Mouse (Mus musculus) heart, postnatal 36 days (tissue): ENCODE results near the gene Vmn2r88. TPM values are rescaled to one million over a fixed set of nuclear protein-coding genes. Genes with fewer than 3 reads are reported as not detected.
"Not testable (repeated sequence)": the region's sequence is repeated elsewhere in the genome, so short reads cannot be mapped to it uniquely, and the experiment has no call there.

Experiments
- DNase-seq, 2 experiments: peaks; one replicate each; pipeline ENCODE4 v3.0.0; 2021 to 2022
- intact Hi-C: fragments of 180-260 bp; cut with DNase I; formaldehyde crosslinking; loops from one replicate; pipeline ENCODE4 v1.15.1; 2025
- total RNA-seq, 2 experiments: library from RNA; stranded (reverse); gene quantifications; 2 replicates each; pipeline ENCODE4 v1.2.3; 2021

Gene Vmn2r88
- not detected for total RNA-seq

DNA sequence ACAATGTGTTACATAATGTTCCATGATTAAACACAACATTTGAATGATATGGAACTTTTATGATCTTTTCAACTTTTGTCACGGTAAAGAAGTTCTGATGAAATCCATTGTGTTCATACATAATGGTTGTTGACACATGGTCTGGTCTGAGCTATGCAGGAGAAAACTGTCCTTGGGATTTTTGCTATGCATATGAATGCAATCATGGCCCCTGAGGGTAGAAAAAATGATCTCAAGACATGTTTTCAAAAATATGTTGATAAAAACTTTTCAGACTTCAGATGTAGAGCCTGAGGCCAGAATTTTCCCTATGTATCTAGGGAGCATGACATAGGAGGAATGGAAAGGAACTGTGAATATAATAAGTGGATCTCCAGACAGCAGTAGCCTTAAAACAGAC is at the start of gene Vmn2r88:
TSS of gene Vmn2r88 (plus strand) at position 301 of the 400 bp plus-strand sequence.
- intact Hi-C loops, result no loop called here
- DNase-seq, result no peak

- intact Hi-C loops, result no loop called here
- DNase-seq, result no peak
These were observed 49.2 kb upstream of the Vmn2r88 start, which contains the start of gene Gm7247 for GRCm38 (mm10) chr14:51361456-51361855. Gene Gm7247, plus strand, starts transcription at chr14:51361756.

GRCm38 (mm10) chr14:51382805-51383204 is 27.8 kb upstream of the Vmn2r88 start:
- DNase-seq, result no peak
- intact Hi-C loops, result no loop called here

DNA sequence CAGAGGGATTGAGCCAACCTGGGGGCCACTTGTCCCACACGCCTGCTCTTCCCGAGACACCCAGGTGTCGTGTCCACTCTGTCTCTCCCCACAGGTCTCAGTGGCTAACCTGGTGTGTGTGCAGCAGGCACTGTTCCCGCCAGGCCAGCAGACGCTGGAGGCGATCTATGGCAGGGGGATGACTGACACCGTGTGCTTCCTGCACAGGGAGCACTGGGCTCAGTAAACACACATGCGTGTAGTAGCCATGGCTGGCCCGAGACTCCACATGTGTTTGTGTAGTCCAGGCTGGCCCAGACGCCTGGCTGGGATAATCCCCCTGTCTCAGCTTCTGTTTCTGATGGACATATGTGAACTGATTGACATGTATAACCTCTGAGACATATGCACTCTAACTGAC is 26.3 kb upstream of the Vmn2r88 start:
- no peak for DNase-seq
- intact Hi-C loops, result no loop called here

DNA sequence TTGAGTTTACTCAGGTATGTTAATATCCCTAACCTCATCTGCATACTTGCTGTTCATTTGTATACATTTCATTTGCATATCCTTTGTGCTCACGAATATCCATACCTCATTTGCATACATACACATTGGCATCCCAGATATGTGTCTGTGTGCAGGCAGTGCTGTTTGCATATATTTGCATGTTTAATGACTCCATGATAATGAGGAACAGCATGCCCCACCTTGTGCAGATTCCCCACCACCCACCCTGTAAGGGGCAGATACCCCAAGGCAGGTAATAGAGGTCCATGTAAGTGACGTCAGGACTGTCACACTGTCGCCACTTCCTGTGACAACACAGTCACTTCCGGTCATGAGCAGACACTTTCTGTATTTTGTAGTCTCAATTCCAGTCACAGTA is 24.9 kb upstream of the Vmn2r88 start:
- DNase-seq, result no peak
- intact Hi-C loops, result no loop called here

GRCm38 (mm10) chr14:51387768-51388167 is 22.9 kb upstream of the Vmn2r88 start:
- no peak for DNase-seq
- intact Hi-C loops, result no loop called here

DNA sequence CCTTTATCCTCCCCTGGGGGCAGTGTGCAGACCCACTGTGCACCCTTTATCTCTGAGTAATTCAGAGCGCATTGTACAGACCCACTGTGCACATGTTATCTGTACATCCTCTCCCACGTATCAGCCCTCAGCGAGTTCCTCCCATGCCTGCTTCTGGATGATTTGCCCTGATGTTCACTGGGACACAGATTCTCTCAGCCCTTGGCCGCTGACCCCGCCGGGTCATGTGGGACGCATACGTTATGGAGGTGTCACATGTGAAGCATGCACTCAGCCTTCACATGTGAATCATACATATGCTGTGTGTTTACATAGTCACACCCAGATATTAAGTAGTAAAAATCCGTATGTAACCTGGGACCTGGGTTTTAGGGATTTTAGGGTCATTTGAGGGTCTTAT is 22.4 kb upstream of the Vmn2r88 start:
- DNase-seq, result no peak
- intact Hi-C loops, result no loop called here

GRCm38 (mm10) chr14:51423885-51424284 is 13.3 kb downstream of the Vmn2r88 start:
- DNase-seq, result no peak
- intact Hi-C loops, result no loop called here

GRCm38 (mm10) chr14:51430138-51430537 is 19.5 kb downstream of the Vmn2r88 start:
- intact Hi-C loops, DNase-seq: not testable (repeated sequence)

GRCm38 (mm10) chr14:51434546-51434945 is 23.9 kb downstream of the Vmn2r88 start:
- DNase-seq, result no peak
- intact Hi-C loops, result no loop called here

- no peak for DNase-seq
- intact Hi-C loops, result no loop called here
These were observed 24.4 kb downstream of the Vmn2r88 start for GRCm38 (mm10) chr14:51435020-51435419.

- no peak for DNase-seq
- intact Hi-C loops, result no loop called here
These were observed 28.3 kb downstream of the Vmn2r88 start for GRCm38 (mm10) chr14:51438955-51439354.

- intact Hi-C loops, DNase-seq: not testable (repeated sequence)
These were observed 40.9 kb downstream of the Vmn2r88 start, which contains the start of gene Vmn2r89 for GRCm38 (mm10) chr14:51451557-51451956. Gene Vmn2r89, plus strand, starts transcription at chr14:51451857.

Other genes starting within 250 kb of the Vmn2r88 start
- gene Rnase2b, start 248.6 kb upstream of the Vmn2r88 start, total RNA-seq, result not detected
- not detected for gene Ang2, start 211.7 kb upstream of the Vmn2r88 start, total RNA-seq
- gene Ear14, start 207.4 kb upstream of the Vmn2r88 start, total RNA-seq, result not detected
- 1 to 10 TPM in 1 of 2 experiments, under 1 TPM in 1; 0.81 to 1.4 TPM for gene Rnase2a, start 154.7 kb upstream of the Vmn2r88 start, total RNA-seq
- gene Gm7247, start 49.1 kb upstream of the Vmn2r88 start, total RNA-seq, result not detected
- gene Vmn2r89, start 41.0 kb downstream of the Vmn2r88 start, total RNA-seq, result not detected
- gene Gm5622, start 142.0 kb downstream of the Vmn2r88 start, total RNA-seq, result not detected
- gene Gm17175, start 163.2 kb downstream of the Vmn2r88 start, total RNA-seq, result not detected
- not detected for gene Gm17174, start 181.3 kb downstream of the Vmn2r88 start, total RNA-seq
- gene Gm17078, start 200.5 kb downstream of the Vmn2r88 start, total RNA-seq, result not detected
- gene Gm4181, start 224.8 kb downstream of the Vmn2r88 start, total RNA-seq, result not detected